Mouse (Mus musculus) midbrain, embryonic 10.5 days (tissue): ENCODE results near the gene Ovol3. TPM values are rescaled to one million over a fixed set of nuclear protein-coding genes. Genes with fewer than 3 reads are reported as not detected.

Source experiments
- DNase-seq: peaks from one replicate; pipeline ENCODE4 v3.0.0-alpha.2; 2017; ENCODE audit warnings: low spot score
- H3K27ac ChIP-seq: fragments of 300-500 bp; sonication (generic); replicated peaks from 2 replicates; pipeline ENCODE4 v1.5.1; 2016; ENCODE audit warnings: mild to moderate bottlenecking
- H3K27me3 ChIP-seq: fragments of 300-500 bp; sonication (generic); 2 replicates; pipeline ENCODE4 v1.6.1; 2016; ENCODE audit warnings: low read depth, mild to moderate bottlenecking; ENCODE audit not compliant: poor library complexity, severe bottlenecking
- H3K36me3 ChIP-seq: fragments of 300-500 bp; sonication (generic); 2 replicates; pipeline ENCODE4 v1.6.1; 2016; ENCODE audit warnings: mild to moderate bottlenecking, moderate library complexity
- H3K4me1 ChIP-seq: fragments of 300-500 bp; sonication (generic); 2 replicates; pipeline ENCODE4 v1.6.1; 2016
- H3K4me3 ChIP-seq: fragments of 300-500 bp; sonication (generic); 2 replicates; pipeline ENCODE4 v1.5.1; 2016; ENCODE audit warnings: mild to moderate bottlenecking, moderate library complexity
- H3K9me3 ChIP-seq: fragments of 300-500 bp; sonication (generic); replicated peaks from 2 replicates; pipeline ENCODE4 v1.6.1; 2016; ENCODE audit warnings: mild to moderate bottlenecking
- WGBS: fragments of 180-500 bp; shearing (Covaris S2); methylation state at CpG from one replicate; pipeline ENCODE4 v1.1.7; 2016; 5-methylcytosine and 5-hydroxymethylcytosine counted together
- polyA plus RNA-seq: library from polyadenylated mRNA; unstranded; fragments of >200 nt; fragmentation: Nextera tagmentation; extraction: Ambion mirVana; gene quantifications from 2 replicates; pipeline ENCODE4 v1.2.1, GENCODE M21; 2016

The Ovol3 gene
- not detected in 2 replicates for polyA plus RNA-seq

DNA sequence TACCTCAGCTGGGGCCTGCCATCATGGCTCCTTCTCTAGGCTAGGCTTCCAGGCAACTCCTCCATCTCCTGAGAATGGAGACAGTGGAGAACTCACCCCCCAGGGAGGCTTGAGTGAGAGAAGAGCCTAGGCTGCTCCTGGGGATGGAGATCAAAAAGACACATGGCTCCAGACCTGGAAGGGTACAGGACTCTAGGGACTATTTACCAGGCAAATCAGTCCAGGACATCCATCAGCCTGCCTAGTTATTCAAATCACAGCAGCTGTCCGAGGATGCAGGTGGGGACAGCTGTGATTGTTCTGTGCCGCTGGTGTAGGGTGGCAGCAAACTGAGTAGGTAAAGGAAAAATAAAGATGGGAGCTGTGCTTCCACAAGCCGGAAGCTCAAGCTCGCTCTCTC lies at the start of gene Ovol3:
Gene Ovol3 (minus strand): TSS at position 101 of the 400 bp plus-strand sequence.
- no peak within 1 kb of the TSS for H3K4me3 ChIP-seq
- WGBS = 91% methylated on average over 4 of the region's 4 CpGs

DNA sequence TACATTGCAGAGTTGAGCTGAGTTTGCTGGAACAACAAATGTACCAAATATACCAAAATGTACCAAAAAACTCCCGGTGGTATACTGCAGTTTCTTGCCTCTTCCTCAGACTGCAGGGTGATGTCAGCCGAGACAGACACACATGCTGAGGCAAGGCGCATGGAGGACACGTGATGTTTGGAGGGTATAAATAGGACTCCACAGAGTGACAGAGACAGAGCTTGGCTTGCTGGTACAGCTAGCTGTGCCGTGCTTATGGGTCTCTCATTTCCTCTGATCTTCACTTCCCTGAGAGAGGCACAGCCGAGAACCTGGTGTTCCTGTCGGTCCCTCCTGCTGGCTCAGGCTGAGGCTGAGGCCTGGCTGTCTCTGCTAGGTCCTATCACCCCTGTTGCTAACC lies 47.2 kb upstream of the Ovol3 start:
- Histone ChIP-seq H3K4me3 (no peak overlapping the region), H3K9me3 (no peaks in the 10 kb centered on the region), H3K4me1 (peaks cover 26% of the 10 kb centered on the region), H3K27ac (no peak overlapping the region), H3K36me3 (no peaks in the 10 kb centered on the region), H3K27me3 (no peaks in the 10 kb centered on the region)
- WGBS = 81% methylated on average over 7 of the region's 7 CpGs
- no peak for DNase-seq

More for the DNA sequence above, at the start of gene Ovol3:
- no peak within 1 kb of the TSS for H3K27ac ChIP-seq
- no peaks in the 10 kb centered on the region for H3K27me3 ChIP-seq
- H3K36me3 ChIP-seq = peaks cover 39% of the 10 kb centered on the region
- no peak for DNase-seq
- no peaks in the 10 kb centered on the region for H3K9me3 ChIP-seq
- H3K4me1 ChIP-seq = peaks cover 19% of the 10 kb centered on the region

DNA sequence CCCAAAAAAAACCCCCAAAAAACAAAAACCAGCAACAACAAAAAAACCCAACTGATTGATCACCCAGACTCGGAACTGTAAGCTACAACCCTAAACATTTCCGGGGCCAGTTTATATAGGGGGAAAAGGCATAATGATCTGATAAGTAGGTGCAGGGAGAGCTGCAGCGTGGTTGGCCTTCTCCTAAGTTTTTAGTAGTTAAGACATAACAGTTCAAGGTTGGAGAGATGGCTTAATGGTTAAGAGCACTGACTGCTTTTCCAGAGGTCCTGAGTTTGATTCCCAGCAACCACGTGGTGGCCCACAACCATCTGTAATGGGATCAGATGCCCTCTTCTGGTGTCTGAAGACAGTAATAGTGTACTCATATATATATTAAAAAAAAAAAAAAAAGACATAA lies 46.0 kb upstream of the Ovol3 start:
- 89% methylated on average over 4 of the region's 4 CpGs for WGBS
- no peaks in the 10 kb centered on the region for H3K36me3 ChIP-seq
- H3K27me3 ChIP-seq = no peaks in the 10 kb centered on the region
- H3K4me1 ChIP-seq = peaks cover 22% of the 10 kb centered on the region
- no peak for DNase-seq
- no peaks in the 10 kb centered on the region for H3K9me3 ChIP-seq
- H3K27ac ChIP-seq = no peak overlapping the region
- H3K4me3 ChIP-seq = peak overlapping the region; percentile 80; the same call in 1 of the 2 replicates

GRCm38 (mm10) chr7:30280670-30281138 lies 45.2 kb upstream of the Ovol3 start:
- peak overlapping the region; percentile 80 for H3K4me3 ChIP-seq
- no peaks in the 10 kb centered on the region for H3K9me3 ChIP-seq
- DNase-seq = peak; percentile 82
- no peaks in the 10 kb centered on the region for H3K27me3 ChIP-seq
- no peaks in the 10 kb centered on the region for H3K36me3 ChIP-seq
- H3K27ac ChIP-seq = peak overlapping the region; percentile 90
- WGBS = under 1% methylated on average over 20 of the region's 20 CpGs
- H3K4me1 ChIP-seq = peaks cover 22% of the 10 kb centered on the region

DNA sequence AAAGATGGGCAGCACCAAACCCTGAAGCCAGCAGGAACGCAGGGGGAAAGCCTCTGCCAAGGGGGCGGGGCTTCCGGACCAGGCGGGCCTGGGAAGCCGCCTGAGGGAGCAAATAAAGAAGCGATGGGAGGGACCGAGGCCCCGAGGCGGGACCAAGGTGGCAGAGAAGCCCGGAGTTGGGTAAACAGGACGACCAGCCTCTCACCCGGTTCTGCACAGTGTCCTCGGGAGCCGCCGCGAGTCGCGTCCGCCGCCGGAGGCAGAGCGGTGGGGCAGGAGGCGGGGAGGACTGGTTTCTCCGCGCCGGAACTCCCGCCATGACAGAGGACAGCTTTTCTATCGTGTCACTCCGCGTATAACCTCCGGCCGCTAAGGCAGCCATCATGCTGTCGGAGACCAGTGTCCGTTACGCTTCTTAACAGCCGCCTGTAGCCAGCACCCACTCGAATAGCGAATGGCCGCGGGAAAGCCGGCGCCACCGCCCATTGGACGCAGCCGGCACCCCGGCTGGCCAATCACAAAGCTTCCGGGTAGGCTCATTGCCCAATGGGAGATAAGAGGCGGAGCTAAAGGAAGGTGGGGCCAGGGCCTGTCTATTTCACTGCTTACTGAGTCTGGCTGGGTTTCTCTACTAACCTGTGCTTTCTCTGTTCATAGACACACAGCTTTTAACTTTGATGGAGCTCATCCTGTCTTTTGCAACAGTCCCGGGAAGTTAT lies 44.6 kb upstream of the Ovol3 start, which contains the start of the genes Thap8 and Wdr62:
Gene Thap8 (plus strand): TSS at position 144 of the 719 bp plus-strand sequence.
Gene Wdr62 (minus strand): TSS at position 469 of the 719 bp plus-strand sequence.
- Histone ChIP-seq H3K4me3 (peak within 1 kb of the TSS; percentile 80), H3K36me3 (no peaks in the 10 kb centered on the region), H3K4me1 (peaks cover 22% of the 10 kb centered on the region), H3K27ac (peak within 1 kb of the TSS; percentile 90), H3K27me3 (no peaks in the 10 kb centered on the region), H3K9me3 (no peaks in the 10 kb centered on the region)
- DNase-seq = peak; percentile 95
- 0% methylated on average over 49 of the region's 49 CpGs for WGBS

GRCm38 (mm10) chr7:30279536-30279935 lies 44.0 kb upstream of the Ovol3 start:
- peak; percentile 23 for DNase-seq
- WGBS = 0% methylated on average over 6 of the region's 6 CpGs

GRCm38 (mm10) chr7:30278911-30279310 lies 43.4 kb upstream of the Ovol3 start:
- peaks cover 22% of the 10 kb centered on the region for H3K4me1 ChIP-seq
- H3K27me3 ChIP-seq = no peaks in the 10 kb centered on the region
- peaks cover 1% of the 10 kb centered on the region; the same call in 1 of the 2 replicates for H3K36me3 ChIP-seq
- H3K27ac ChIP-seq = no peak overlapping the region
- no peaks in the 10 kb centered on the region for H3K9me3 ChIP-seq
- H3K4me3 ChIP-seq = peak overlapping the region; percentile 80; the same call in 1 of the 2 replicates
- no peak for DNase-seq
- 54% methylated on average over 2 of the region's 2 CpGs for WGBS

More at GRCm38 (mm10) chr7:30279536-30279935, 44.0 kb upstream of the Ovol3 start:
- Histone ChIP-seq H3K27ac (peak overlapping the region; percentile 90), H3K27me3 (no peaks in the 10 kb centered on the region), H3K4me3 (peak overlapping the region; percentile 80), H3K36me3 (no peaks in the 10 kb centered on the region), H3K9me3 (no peaks in the 10 kb centered on the region), H3K4me1 (peaks cover 22% of the 10 kb centered on the region)

DNA sequence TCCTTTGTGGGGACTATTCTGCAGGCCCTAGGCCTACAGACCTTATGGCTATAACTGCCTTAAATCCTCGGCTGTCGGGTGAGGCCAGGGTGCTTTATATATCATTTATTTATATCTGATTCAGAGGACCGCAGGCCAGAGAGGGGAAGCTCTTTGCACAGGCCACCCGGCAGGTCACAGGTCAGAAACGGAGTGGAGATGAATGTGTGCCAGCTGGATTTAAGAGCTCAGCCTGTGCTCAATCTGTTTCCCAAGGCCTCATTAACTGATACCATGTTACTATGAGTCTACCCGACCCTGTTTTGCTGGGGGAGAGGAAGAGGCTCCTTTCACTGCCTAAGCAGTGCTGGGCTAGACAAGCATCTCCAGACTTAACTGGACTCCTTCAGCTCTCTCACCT lies 38.9 kb upstream of the Ovol3 start:
- Histone ChIP-seq H3K4me3 (no peak overlapping the region), H3K27ac (no peak overlapping the region), H3K9me3 (no peaks in the 10 kb centered on the region), H3K36me3 (peaks cover 39% of the 10 kb centered on the region), H3K27me3 (no peaks in the 10 kb centered on the region), H3K4me1 (peaks cover 8% of the 10 kb centered on the region)
- WGBS = 86% methylated on average over 6 of the region's 6 CpGs
- DNase-seq = no peak

- H3K4me1 ChIP-seq = no peaks in the 10 kb centered on the region
- 89% methylated on average over 4 of the region's 4 CpGs for WGBS
- H3K9me3 ChIP-seq = no peaks in the 10 kb centered on the region
- no peaks in the 10 kb centered on the region for H3K27me3 ChIP-seq
- peaks cover 83% of the 10 kb centered on the region for H3K36me3 ChIP-seq
- DNase-seq = no peak
- H3K27ac ChIP-seq = no peak overlapping the region
- H3K4me3 ChIP-seq = no peak overlapping the region
Measured at GRCm38 (mm10) chr7:30269641-30270040, 34.1 kb upstream of the Ovol3 start.

DNA sequence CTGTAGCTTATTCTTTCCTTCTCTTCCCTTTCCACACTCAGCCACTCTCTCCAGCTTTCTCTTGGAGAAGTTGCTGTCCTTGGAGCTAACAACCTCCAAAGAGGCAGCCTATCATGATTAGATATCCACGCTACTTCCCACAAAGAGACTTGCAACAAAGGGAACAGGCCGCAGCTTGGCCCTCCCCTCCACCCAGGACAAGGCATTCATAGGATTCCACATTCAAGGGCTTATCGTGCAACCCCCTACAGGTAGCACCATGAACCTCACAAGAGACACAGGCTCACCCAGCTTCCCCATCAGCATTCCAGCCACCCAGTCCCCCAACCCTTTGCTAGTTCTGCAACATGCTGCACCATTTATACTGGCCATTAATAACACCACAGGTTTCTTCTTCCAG lies 31.3 kb upstream of the Ovol3 start:
- Histone ChIP-seq H3K4me3 (no peak overlapping the region), H3K9me3 (no peaks in the 10 kb centered on the region), H3K36me3 (peaks cover 90% of the 10 kb centered on the region), H3K4me1 (no peaks in the 10 kb centered on the region), H3K27me3 (no peaks in the 10 kb centered on the region), H3K27ac (no peak overlapping the region)
- DNase-seq = no peak
- WGBS = 84% methylated on average over 3 of the region's 3 CpGs

GRCm38 (mm10) chr7:30265935-30266334 lies 30.4 kb upstream of the Ovol3 start:
- no peak for DNase-seq
- 93% methylated on average over 7 of the region's 7 CpGs for WGBS
- Histone ChIP-seq H3K9me3 (no peaks in the 10 kb centered on the region), H3K4me1 (no peaks in the 10 kb centered on the region), H3K4me3 (no peak overlapping the region), H3K27ac (no peak overlapping the region), H3K27me3 (no peaks in the 10 kb centered on the region), H3K36me3 (peaks cover 90% of the 10 kb centered on the region)

GRCm38 (mm10) chr7:30265531-30265930 lies 30.0 kb upstream of the Ovol3 start:
- 96% methylated on average over 5 of the region's 5 CpGs for WGBS
- Histone ChIP-seq H3K36me3 (peaks cover 88% of the 10 kb centered on the region), H3K4me1 (no peaks in the 10 kb centered on the region), H3K27ac (no peak overlapping the region), H3K9me3 (no peaks in the 10 kb centered on the region), H3K4me3 (no peak overlapping the region), H3K27me3 (no peaks in the 10 kb centered on the region)
- DNase-seq = no peak

- no peak overlapping the region for H3K4me3 ChIP-seq
- no peaks in the 10 kb centered on the region for H3K27me3 ChIP-seq
- no peaks in the 10 kb centered on the region for H3K9me3 ChIP-seq
- no peak for DNase-seq
- no peaks in the 10 kb centered on the region for H3K4me1 ChIP-seq
- WGBS = 76% methylated on average over 2 of the region's 2 CpGs
- no peak overlapping the region for H3K27ac ChIP-seq
- peaks cover 86% of the 10 kb centered on the region for H3K36me3 ChIP-seq
Measured at GRCm38 (mm10) chr7:30265041-30265440, 29.5 kb upstream of the Ovol3 start.
